Mouse (Mus musculus): Measurements from ENCODE around the gene Epdr1. TPM values are rescaled to one million over a fixed set of nuclear protein-coding genes. Genes with fewer than 3 reads are reported as not detected.

The Epdr1 gene
- total RNA-seq, 1 experiment = 9.9 TPM

- in situ Hi-C loops (cut with MboI; ENCODE audit: low sequenced_read_pairs in 2 of 2, unreplicated experiment in 2 of 2) = no loop called here
- DNase-seq (ENCODE audit: low read depth, low spot score) = no peak
- no peak for TF ChIP-seq CHD2 (IDR thresholded peaks at IDR 0.05; ENCODE audit: low read depth, low read length)
- TF ChIP-seq HCFC1 (IDR thresholded peaks at IDR 0.05; ENCODE audit: borderline replicate concordance, insufficient read depth, low read length) = no peak
- no peak for TF ChIP-seq ZC3H11A (IDR thresholded peaks at IDR 0.05; ENCODE audit: borderline replicate concordance, low read depth, low read length)
- Histone ChIP-seq H3K9ac (ENCODE audit: insufficient read depth, low read depth, low read length, poor library complexity, severe bottlenecking) (no peak overlapping the region), H3K9me3 (ENCODE audit: control insufficient read depth, insufficient read depth, low read depth, low read length) (no peaks in the 10 kb centered on the region), H3K4me3 (ENCODE audit: insufficient read depth in 1 of 2, low read depth in 1 of 2, low read length in 2 of 2, poor library complexity in 1 of 2, severe bottlenecking in 1 of 2) (no peak overlapping the region), H3K4me1 (ENCODE audit: control insufficient read depth in 2 of 2, insufficient read depth in 2 of 2, low read length in 2 of 2, poor library complexity in 1 of 2) (no peaks in the 10 kb centered on the region), H3K36me3 (ENCODE audit: control insufficient read depth, insufficient read depth, low read length, poor library complexity, severe bottlenecking) (no peaks in the 10 kb centered on the region), H3K27ac (ENCODE audit: insufficient read depth, low read depth, low read length, poor library complexity, severe bottlenecking) (no peak overlapping the region)
These were observed 16.0 kb downstream of the Epdr1 start for GRCm38 (mm10) chr13:19603719-19604118.

GRCm38 (mm10) chr13:19602531-19602930, 17.2 kb downstream of the Epdr1 start:
- DNase-seq (ENCODE audit: low read depth, low spot score) = no peak
- in situ Hi-C loops (cut with MboI; ENCODE audit: low sequenced_read_pairs in 2 of 2, unreplicated experiment in 2 of 2) = no loop called here

GRCm38 (mm10) chr13:19599242-19599641, 20.5 kb downstream of the Epdr1 start:
- H3K27ac ChIP-seq (ENCODE audit: insufficient read depth, low read depth, low read length, poor library complexity, severe bottlenecking) = no peak overlapping the region
- DNase-seq (ENCODE audit: low read depth, low spot score) = no peak
- no peak for TF ChIP-seq CHD2 (IDR thresholded peaks at IDR 0.05; ENCODE audit: low read depth, low read length)
- TF ChIP-seq HCFC1 (IDR thresholded peaks at IDR 0.05; ENCODE audit: borderline replicate concordance, insufficient read depth, low read length) = no peak
- TF ChIP-seq ZC3H11A (IDR thresholded peaks at IDR 0.05; ENCODE audit: borderline replicate concordance, low read depth, low read length) = no peak
- no peak for TF ChIP-seq MAFK (IDR thresholded peaks at IDR 0.05; ENCODE audit: insufficient read depth, low read depth, low read length)
- TF ChIP-seq ZNF384 (IDR thresholded peaks at IDR 0.05; ENCODE audit: low read depth, low read length) = no peak
- in situ Hi-C loops (cut with MboI; ENCODE audit: low sequenced_read_pairs in 2 of 2, unreplicated experiment in 2 of 2) = no loop called here
- H3K9me3 ChIP-seq (ENCODE audit: control insufficient read depth, insufficient read depth, low read depth, low read length) = no peaks in the 10 kb centered on the region
- H3K9ac ChIP-seq (ENCODE audit: insufficient read depth, low read depth, low read length, poor library complexity, severe bottlenecking) = no peak overlapping the region
- H3K4me1 ChIP-seq (ENCODE audit: control insufficient read depth in 2 of 2, insufficient read depth in 2 of 2, low read length in 2 of 2, poor library complexity in 1 of 2) = peaks cover 3 to 7% of the 10 kb centered on the region in 2 experiments
- H3K36me3 ChIP-seq (ENCODE audit: control insufficient read depth, insufficient read depth, low read length, poor library complexity, severe bottlenecking) = no peaks in the 10 kb centered on the region; the same call in 1 of the 2 replicates
- H3K4me3 ChIP-seq (ENCODE audit: insufficient read depth in 1 of 2, low read depth in 1 of 2, low read length in 2 of 2, poor library complexity in 1 of 2, severe bottlenecking in 1 of 2) = no peak overlapping the region

More at GRCm38 (mm10) chr13:19602531-19602930, 17.2 kb downstream of the Epdr1 start:
- peaks cover 3% of the 10 kb centered on the region in 2 experiments for H3K4me1 ChIP-seq (ENCODE audit: control insufficient read depth in 2 of 2, insufficient read depth in 2 of 2, low read length in 2 of 2, poor library complexity in 1 of 2)
- H3K27ac ChIP-seq (ENCODE audit: insufficient read depth, low read depth, low read length, poor library complexity, severe bottlenecking) = no peak overlapping the region
- TF ChIP-seq ZNF384 (IDR thresholded peaks at IDR 0.05; ENCODE audit: low read depth, low read length) = no peak
- no peaks in the 10 kb centered on the region for H3K36me3 ChIP-seq (ENCODE audit: control insufficient read depth, insufficient read depth, low read length, poor library complexity, severe bottlenecking)
- no peak overlapping the region for H3K9ac ChIP-seq (ENCODE audit: insufficient read depth, low read depth, low read length, poor library complexity, severe bottlenecking)
- no peak overlapping the region for H3K4me3 ChIP-seq (ENCODE audit: insufficient read depth in 1 of 2, low read depth in 1 of 2, low read length in 2 of 2, poor library complexity in 1 of 2, severe bottlenecking in 1 of 2)
- no peaks in the 10 kb centered on the region for H3K9me3 ChIP-seq (ENCODE audit: control insufficient read depth, insufficient read depth, low read depth, low read length)

- Histone ChIP-seq H3K9me3 (ENCODE audit: control insufficient read depth, insufficient read depth, low read depth, low read length) (no peaks in the 10 kb centered on the region), H3K36me3 (ENCODE audit: control insufficient read depth, insufficient read depth, low read length, poor library complexity, severe bottlenecking) (no peaks in the 10 kb centered on the region; the same call in 1 of the 2 replicates), H3K27ac (ENCODE audit: insufficient read depth, low read depth, low read length, poor library complexity, severe bottlenecking) (no peak overlapping the region), H3K4me1 (ENCODE audit: control insufficient read depth in 2 of 2, insufficient read depth in 2 of 2, low read length in 2 of 2, poor library complexity in 1 of 2) (peaks cover 5 to 7% of the 10 kb centered on the region in 2 experiments), H3K4me3 (ENCODE audit: insufficient read depth in 1 of 2, low read depth in 1 of 2, low read length in 2 of 2, poor library complexity in 1 of 2, severe bottlenecking in 1 of 2) (no peak overlapping the region), H3K9ac (ENCODE audit: insufficient read depth, low read depth, low read length, poor library complexity, severe bottlenecking) (no peak overlapping the region)
- in situ Hi-C loops (cut with MboI; ENCODE audit: low sequenced_read_pairs in 2 of 2, unreplicated experiment in 2 of 2) = no loop called here
- no peak for TF ChIP-seq MAFK (IDR thresholded peaks at IDR 0.05; ENCODE audit: insufficient read depth, low read depth, low read length)
- TF ChIP-seq HCFC1 (IDR thresholded peaks at IDR 0.05; ENCODE audit: borderline replicate concordance, insufficient read depth, low read length) = no peak
- TF ChIP-seq CHD2 (IDR thresholded peaks at IDR 0.05; ENCODE audit: low read depth, low read length) = no peak
- no peak for TF ChIP-seq ZNF384 (IDR thresholded peaks at IDR 0.05; ENCODE audit: low read depth, low read length)
- no peak for TF ChIP-seq ZC3H11A (IDR thresholded peaks at IDR 0.05; ENCODE audit: borderline replicate concordance, low read depth, low read length)
- no peak for DNase-seq (ENCODE audit: low read depth, low spot score)
These were observed 24.6 kb downstream of the Epdr1 start for GRCm38 (mm10) chr13:19595141-19595540.
